Mouse (Mus musculus) forebrain, embryonic 15.5 days (tissue): Measurements from ENCODE around the gene Gm9913. TPM values are rescaled to one million over a fixed set of nuclear protein-coding genes. Genes with fewer than 3 reads are reported as not detected.

ENCODE experiments used
- ATAC-seq: fragments of 200-750 bp; cut with Nextera tagmentation; replicated peaks from 2 replicates; pipeline ENCODE4 v1.8.0; 2017; ENCODE audit warnings: mild to moderate bottlenecking, moderate TSS enrichment, moderate library complexity
- H3K27ac ChIP-seq: fragments of 300-500 bp; sonication (generic); replicated peaks from 2 replicates; pipeline ENCODE4 v1.5.1; 2015; ENCODE audit warnings: mild to moderate bottlenecking, inconsistent platforms
- H3K27me3 ChIP-seq: fragments of 300-500 bp; sonication (generic); 2 replicates; pipeline ENCODE4 v1.6.1; 2015; ENCODE audit warnings: inconsistent platforms
- H3K36me3 ChIP-seq: fragments of 300-500 bp; sonication (generic); 2 replicates; pipeline ENCODE4 v1.6.1; 2015; ENCODE audit warnings: mild to moderate bottlenecking, inconsistent platforms
- H3K4me1 ChIP-seq: fragments of 300-500 bp; sonication (generic); 2 replicates; pipeline ENCODE4 v1.6.1; 2015; ENCODE audit warnings: inconsistent platforms
- H3K4me2 ChIP-seq: fragments of 300-500 bp; sonication (generic); replicated peaks from 2 replicates; pipeline ENCODE4 v1.6.1; 2015; ENCODE audit warnings: mild to moderate bottlenecking, inconsistent platforms
- H3K4me3 ChIP-seq: fragments of 300-500 bp; sonication (generic); 2 replicates; pipeline ENCODE4 v1.5.1; 2015; ENCODE audit warnings: mild to moderate bottlenecking, inconsistent platforms
- H3K9ac ChIP-seq: fragments of 300-500 bp; sonication (generic); replicated peaks from 2 replicates; pipeline ENCODE4 v1.6.1; 2015; ENCODE audit warnings: mild to moderate bottlenecking, inconsistent platforms
- H3K9me3 ChIP-seq: fragments of 300-500 bp; sonication (generic); 2 replicates; pipeline ENCODE4 v1.6.1; 2016; ENCODE audit warnings: inconsistent platforms
- WGBS: fragments of 180-500 bp; shearing (Covaris S2); methylation state at CpG from one replicate; pipeline ENCODE4 v1.1.7; 2015; ENCODE audit warnings: mixed read lengths; 5-methylcytosine and 5-hydroxymethylcytosine counted together
- polyA plus RNA-seq: library from polyadenylated mRNA; unstranded; fragments of >200 nt; fragmentation: Nextera tagmentation; extraction: Ambion mirVana; gene quantifications from 2 replicates; pipeline ENCODE4 v1.2.1, GENCODE M21; 2015

Gene Gm9913
- polyA plus RNA-seq, 1 experiment from 2014 or later, result 0.09 TPM

GRCm38 (mm10) chr2:125505746-125506315 lies 942 bp downstream of the Gm9913 start:
- H3K36me3 ChIP-seq, result no peaks in the 10 kb centered on the region
- ATAC-seq, result peak; percentile 86
- H3K4me1 ChIP-seq, result peaks cover 14% of the 10 kb centered on the region
- under 1% methylated on average over 48 of the region's 48 CpGs for WGBS
- H3K9me3 ChIP-seq, result no peaks in the 10 kb centered on the region
- no peaks in the 10 kb centered on the region for H3K27me3 ChIP-seq
- peak overlapping the region; percentile 100 for H3K4me2 ChIP-seq
- H3K4me3 ChIP-seq, result peak overlapping the region; percentile 87
- peak overlapping the region; percentile 76 for H3K9ac ChIP-seq
- peak overlapping the region; percentile 79 for H3K27ac ChIP-seq

- Histone ChIP-seq H3K4me3 (peak overlapping the region; percentile 87), H3K4me1 (peaks cover 14% of the 10 kb centered on the region), H3K9ac (peak overlapping the region; percentile 76), H3K27ac (peak overlapping the region; percentile 79), H3K9me3 (no peaks in the 10 kb centered on the region), H3K36me3 (no peaks in the 10 kb centered on the region), H3K4me2 (peak overlapping the region; percentile 100), H3K27me3 (no peaks in the 10 kb centered on the region)
- 1% methylated on average over 36 of the region's 37 CpGs for WGBS
- ATAC-seq, result peak; percentile 86
These were observed 1.6 kb downstream of the Gm9913 start for GRCm38 (mm10) chr2:125506316-125507054.

- Histone ChIP-seq H3K27ac (no peak within 1 kb of the TSS), H3K36me3 (no peaks in the 10 kb centered on the region), H3K4me3 (peak within 1 kb of the TSS; percentile 87), H3K4me2 (peak within 1 kb of the TSS; percentile 100), H3K9ac (peak within 1 kb of the TSS; percentile 76), H3K4me1 (peaks cover 14% of the 10 kb centered on the region), H3K27me3 (no peaks in the 10 kb centered on the region), H3K9me3 (no peaks in the 10 kb centered on the region)
- ATAC-seq, result no peak
- 83% methylated on average over 4 of the region's 4 CpGs for WGBS
These were observed 3.0 kb downstream of the Gm9913 start, which contains the start of gene Fbn1 for GRCm38 (mm10) chr2:125507893-125508292. Gene Fbn1 (minus strand): TSS chr2:125507993.

- WGBS, result 94% methylated on average over 5 of the region's 5 CpGs
- Histone ChIP-seq H3K36me3 (no peaks in the 10 kb centered on the region), H3K4me1 (peaks cover 14% of the 10 kb centered on the region), H3K4me3 (no peak overlapping the region), H3K27me3 (no peaks in the 10 kb centered on the region), H3K9ac (no peak overlapping the region), H3K4me2 (no peak overlapping the region), H3K27ac (no peak overlapping the region), H3K9me3 (no peaks in the 10 kb centered on the region)
- no peak for ATAC-seq
These were observed 3.5 kb downstream of the Gm9913 start for GRCm38 (mm10) chr2:125508381-125508780.

- no peaks in the 10 kb centered on the region for H3K36me3 ChIP-seq
- H3K4me2 ChIP-seq, result no peak overlapping the region
- no peak overlapping the region for H3K9ac ChIP-seq
- H3K4me1 ChIP-seq, result peaks cover 5% of the 10 kb centered on the region
- H3K4me3 ChIP-seq, result no peak overlapping the region
- H3K9me3 ChIP-seq, result no peaks in the 10 kb centered on the region
- no peak for ATAC-seq
- H3K27me3 ChIP-seq, result no peaks in the 10 kb centered on the region
- 75% methylated on average over 2 of the region's 2 CpGs for WGBS
- no peak overlapping the region for H3K27ac ChIP-seq
These were observed 5.9 kb downstream of the Gm9913 start for GRCm38 (mm10) chr2:125510752-125511151.

GRCm38 (mm10) chr2:125511898-125512297 lies 7.0 kb downstream of the Gm9913 start:
- H3K9me3 ChIP-seq, result no peaks in the 10 kb centered on the region
- H3K27me3 ChIP-seq, result no peaks in the 10 kb centered on the region
- no peak overlapping the region for H3K4me3 ChIP-seq
- H3K36me3 ChIP-seq, result no peaks in the 10 kb centered on the region
- no peak overlapping the region for H3K9ac ChIP-seq
- no peak overlapping the region for H3K27ac ChIP-seq
- WGBS, result 82% methylated on average over 4 of the region's 4 CpGs
- no peak for ATAC-seq
- H3K4me1 ChIP-seq, result peaks cover under 1% of the 10 kb centered on the region
- no peak overlapping the region for H3K4me2 ChIP-seq

GRCm38 (mm10) chr2:125512544-125512943 lies 7.7 kb downstream of the Gm9913 start:
- no peak overlapping the region for H3K27ac ChIP-seq
- H3K36me3 ChIP-seq, result no peaks in the 10 kb centered on the region
- no peak for ATAC-seq
- H3K27me3 ChIP-seq, result no peaks in the 10 kb centered on the region
- no peak overlapping the region for H3K9ac ChIP-seq
- H3K9me3 ChIP-seq, result no peaks in the 10 kb centered on the region
- H3K4me3 ChIP-seq, result no peak overlapping the region
- 87% methylated on average over 4 of the region's 4 CpGs for WGBS
- H3K4me2 ChIP-seq, result no peak overlapping the region
- H3K4me1 ChIP-seq, result no peaks in the 10 kb centered on the region

GRCm38 (mm10) chr2:125514391-125514790 lies 9.5 kb downstream of the Gm9913 start:
- no peak for ATAC-seq
- Histone ChIP-seq H3K4me2 (no peak overlapping the region), H3K27me3 (no peaks in the 10 kb centered on the region), H3K9ac (no peak overlapping the region), H3K4me3 (no peak overlapping the region), H3K36me3 (no peaks in the 10 kb centered on the region), H3K27ac (no peak overlapping the region), H3K4me1 (no peaks in the 10 kb centered on the region), H3K9me3 (no peaks in the 10 kb centered on the region)
- WGBS, result 75% methylated on average over 3 of the region's 3 CpGs

GRCm38 (mm10) chr2:125515291-125516057 lies 10.6 kb downstream of the Gm9913 start:
- no peaks in the 10 kb centered on the region for H3K9me3 ChIP-seq
- H3K4me3 ChIP-seq, result no peak overlapping the region
- H3K4me1 ChIP-seq, result no peaks in the 10 kb centered on the region
- H3K4me2 ChIP-seq, result no peak overlapping the region
- WGBS, result 67% methylated on average over 12 of the region's 12 CpGs
- no peak overlapping the region for H3K9ac ChIP-seq
- no peaks in the 10 kb centered on the region for H3K27me3 ChIP-seq
- ATAC-seq, result no peak; the same call in 1 of the 2 replicates
- no peaks in the 10 kb centered on the region for H3K36me3 ChIP-seq
- peak overlapping the region; percentile 54 for H3K27ac ChIP-seq

- Histone ChIP-seq H3K27ac (no peak overlapping the region), H3K4me1 (no peaks in the 10 kb centered on the region), H3K27me3 (no peaks in the 10 kb centered on the region), H3K4me3 (no peak overlapping the region), H3K36me3 (no peaks in the 10 kb centered on the region), H3K9me3 (no peaks in the 10 kb centered on the region), H3K9ac (no peak overlapping the region), H3K4me2 (no peak overlapping the region)
- WGBS, result 50% methylated on average over 4 of the region's 4 CpGs
- 0 out of 2 replicates have a peak, but pooled peaks have one; percentile 38 for ATAC-seq
These were observed 11.7 kb downstream of the Gm9913 start for GRCm38 (mm10) chr2:125516594-125516993.

GRCm38 (mm10) chr2:125525484-125525883 lies 20.6 kb downstream of the Gm9913 start:
- H3K36me3 ChIP-seq, result no peaks in the 10 kb centered on the region
- no peaks in the 10 kb centered on the region for H3K9me3 ChIP-seq
- H3K4me3 ChIP-seq, result no peak overlapping the region
- H3K27ac ChIP-seq, result no peak overlapping the region
- 92% methylated on average over 2 of the region's 2 CpGs for whole genome bisulfite sequencing
- no peak overlapping the region for H3K4me2 ChIP-seq
- H3K9ac ChIP-seq, result no peak overlapping the region
- no peak for ATAC-seq
- H3K4me1 ChIP-seq, result no peaks in the 10 kb centered on the region
- no peaks in the 10 kb centered on the region for H3K27me3 ChIP-seq

- no peak for ATAC-seq
- Histone ChIP-seq H3K27me3 (no peaks in the 10 kb centered on the region), H3K4me3 (no peak overlapping the region), H3K4me1 (no peaks in the 10 kb centered on the region), H3K27ac (no peak overlapping the region), H3K36me3 (no peaks in the 10 kb centered on the region), H3K4me2 (no peak overlapping the region), H3K9ac (no peak overlapping the region), H3K9me3 (no peaks in the 10 kb centered on the region)
- 82% methylated on average over 5 of the region's 5 CpGs for WGBS
These were observed 21.7 kb downstream of the Gm9913 start for GRCm38 (mm10) chr2:125526566-125526965.
